Mouse (Mus musculus): ENCODE data around the gene Nav2. TPM values are rescaled to one million over a fixed set of nuclear protein-coding genes. Genes with fewer than 3 reads are reported as not detected.

The Nav2 gene
- polyA plus RNA-seq, 1 experiment from 2014 or later, result 24.2 TPM

- peak; percentile 26; the same call in 1 of the 2 replicates for ATAC-seq (ENCODE audit: low FRiP score)
- peaks cover 58% of the 10 kb centered on the region for H3K4me1 ChIP-seq (replicated peaks)
- H3K9ac ChIP-seq, result no peak overlapping the region
- no peaks in the 10 kb centered on the region for H3K27me3 ChIP-seq
- no peak overlapping the region for H3K4me3 ChIP-seq
- H3K36me3 ChIP-seq, result no peaks in the 10 kb centered on the region
- no peaks in the 10 kb centered on the region for H3K9me3 ChIP-seq
- no peak overlapping the region for H3K4me2 ChIP-seq
- 38% methylated on average over 3 of the region's 3 CpGs for WGBS
- peak overlapping the region; percentile 78 for H3K27ac ChIP-seq
Measured at GRCm38 (mm10) chr7:49392180-49392579, 483.7 kb downstream of the Nav2 start.

GRCm38 (mm10) chr7:49392834-49393233 lies 484.3 kb downstream of the Nav2 start:
- peaks cover 58% of the 10 kb centered on the region for H3K4me1 ChIP-seq (replicated peaks)
- WGBS, result 76% methylated on average over 3 of the region's 3 CpGs
- ATAC-seq (ENCODE audit: low FRiP score), result no peak

GRCm38 (mm10) chr7:49393857-49394256 lies 485.3 kb downstream of the Nav2 start:
- Histone ChIP-seq H3K27me3 (no peaks in the 10 kb centered on the region), H3K9ac (no peak overlapping the region), H3K27ac (no peak overlapping the region), H3K9me3 (no peaks in the 10 kb centered on the region), H3K36me3 (no peaks in the 10 kb centered on the region), H3K4me2 (no peak overlapping the region), H3K4me1 (replicated peaks) (peaks cover 61% of the 10 kb centered on the region), H3K4me3 (no peak overlapping the region)
- WGBS, result 91% methylated on average over 7 of the region's 7 CpGs
- ATAC-seq (ENCODE audit: low FRiP score), result no peak

More at GRCm38 (mm10) chr7:49392834-49393233, 484.3 kb downstream of the Nav2 start:
- no peak overlapping the region for H3K9ac ChIP-seq
- H3K27ac ChIP-seq, result peak overlapping the region; percentile 78
- H3K4me2 ChIP-seq, result no peak overlapping the region
- no peaks in the 10 kb centered on the region for H3K27me3 ChIP-seq
- no peaks in the 10 kb centered on the region for H3K36me3 ChIP-seq
- H3K4me3 ChIP-seq, result no peak overlapping the region
- H3K9me3 ChIP-seq, result no peaks in the 10 kb centered on the region

- Histone ChIP-seq H3K4me1 (replicated peaks) (peaks cover 57% of the 10 kb centered on the region), H3K4me2 (no peak overlapping the region), H3K27ac (no peak overlapping the region), H3K4me3 (no peak overlapping the region), H3K9ac (no peak overlapping the region), H3K27me3 (no peaks in the 10 kb centered on the region), H3K9me3 (no peaks in the 10 kb centered on the region), H3K36me3 (no peaks in the 10 kb centered on the region)
- no peak for ATAC-seq (ENCODE audit: low FRiP score)
- WGBS, result 82% methylated on average over 1 of the region's 1 CpGs
Measured at GRCm38 (mm10) chr7:49396202-49396601, 487.7 kb downstream of the Nav2 start.

- Histone ChIP-seq H3K27ac (0 out of 2 replicates have a peak overlapping the region, but pooled peaks have one; percentile 6), H3K9ac (no peak overlapping the region), H3K4me3 (no peak overlapping the region), H3K4me1 (replicated peaks) (peaks cover 45% of the 10 kb centered on the region), H3K9me3 (no peaks in the 10 kb centered on the region), H3K4me2 (no peak overlapping the region), H3K27me3 (no peaks in the 10 kb centered on the region), H3K36me3 (no peaks in the 10 kb centered on the region)
- no peak for ATAC-seq (ENCODE audit: low FRiP score)
- 71% methylated on average over 17 of the region's 17 CpGs for WGBS
Measured at GRCm38 (mm10) chr7:49397441-49398003, 489.0 kb downstream of the Nav2 start.

- peaks cover 40% of the 10 kb centered on the region for H3K4me1 ChIP-seq (replicated peaks)
- H3K27ac ChIP-seq, result 0 out of 2 replicates have a peak overlapping the region, but pooled peaks have one; percentile 6
- ATAC-seq (ENCODE audit: low FRiP score), result no peak
- H3K9me3 ChIP-seq, result no peaks in the 10 kb centered on the region
- H3K36me3 ChIP-seq, result no peaks in the 10 kb centered on the region
- WGBS, result 77% methylated on average over 7 of the region's 7 CpGs
- H3K9ac ChIP-seq, result no peak overlapping the region
- H3K4me3 ChIP-seq, result no peak overlapping the region
- no peaks in the 10 kb centered on the region for H3K27me3 ChIP-seq
- no peak overlapping the region for H3K4me2 ChIP-seq
Measured at GRCm38 (mm10) chr7:49398020-49398516, 489.6 kb downstream of the Nav2 start.

DNA sequence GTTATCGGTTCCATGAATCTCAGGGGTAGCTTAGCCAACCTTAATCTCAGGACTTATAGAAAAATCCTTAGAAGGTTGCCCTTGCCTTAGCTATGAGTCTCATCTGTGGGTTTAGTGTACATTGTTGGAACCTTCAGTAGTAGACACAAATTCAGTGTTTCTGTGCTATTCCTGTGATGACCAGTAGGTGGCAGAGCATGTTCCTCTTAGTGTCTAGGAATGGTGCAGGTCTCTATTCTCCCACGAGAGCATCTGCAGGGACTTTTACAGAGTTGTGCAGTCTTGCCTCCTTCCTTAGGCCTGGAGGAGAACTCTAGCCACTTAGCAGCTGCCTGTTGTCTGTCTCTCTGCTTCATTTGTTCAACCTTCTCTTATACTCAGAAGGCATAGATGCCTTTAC lies 490.8 kb downstream of the Nav2 start:
- H3K36me3 ChIP-seq, result no peaks in the 10 kb centered on the region
- no peaks in the 10 kb centered on the region for H3K9me3 ChIP-seq
- no peak overlapping the region for H3K4me3 ChIP-seq
- H3K4me2 ChIP-seq, result no peak overlapping the region
- peak; percentile 45; the same call in 1 of the 2 replicates for ATAC-seq (ENCODE audit: low FRiP score)
- 38% methylated on average over 2 of the region's 2 CpGs for WGBS
- no peaks in the 10 kb centered on the region for H3K27me3 ChIP-seq
- no peak overlapping the region for H3K27ac ChIP-seq
- H3K4me1 ChIP-seq (replicated peaks), result peaks cover 30% of the 10 kb centered on the region
- no peak overlapping the region for H3K9ac ChIP-seq

DNA sequence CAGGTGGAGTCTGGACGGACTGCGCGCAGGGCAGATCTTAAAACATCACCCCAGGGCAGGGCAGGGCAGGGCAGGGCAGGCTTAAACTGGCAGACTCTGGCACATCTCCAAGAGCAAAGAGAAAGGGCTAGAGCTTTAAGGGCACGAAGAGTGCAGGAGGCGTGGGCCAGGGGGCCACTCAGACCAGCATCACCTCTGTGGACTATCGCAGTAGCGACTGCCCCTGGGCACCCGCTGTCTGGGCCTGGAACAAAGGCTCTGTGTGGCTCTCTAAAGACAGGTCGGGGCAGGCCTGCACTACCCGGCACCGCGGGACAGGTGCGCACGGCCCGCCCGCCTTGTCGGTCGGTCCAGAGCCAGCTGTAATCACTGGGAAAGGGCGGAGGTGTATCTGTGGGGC lies 491.9 kb downstream of the Nav2 start:
- no peak for ATAC-seq (ENCODE audit: low FRiP score)
- no peaks in the 10 kb centered on the region for H3K9me3 ChIP-seq
- H3K4me3 ChIP-seq, result no peak overlapping the region
- 90% methylated on average over 19 of the region's 19 CpGs for WGBS
- H3K4me2 ChIP-seq, result no peak overlapping the region
- peaks cover 30% of the 10 kb centered on the region for H3K4me1 ChIP-seq (replicated peaks)
- no peak overlapping the region for H3K9ac ChIP-seq
- H3K36me3 ChIP-seq, result no peaks in the 10 kb centered on the region
- H3K27me3 ChIP-seq, result no peaks in the 10 kb centered on the region
- H3K27ac ChIP-seq, result no peak overlapping the region

DNA sequence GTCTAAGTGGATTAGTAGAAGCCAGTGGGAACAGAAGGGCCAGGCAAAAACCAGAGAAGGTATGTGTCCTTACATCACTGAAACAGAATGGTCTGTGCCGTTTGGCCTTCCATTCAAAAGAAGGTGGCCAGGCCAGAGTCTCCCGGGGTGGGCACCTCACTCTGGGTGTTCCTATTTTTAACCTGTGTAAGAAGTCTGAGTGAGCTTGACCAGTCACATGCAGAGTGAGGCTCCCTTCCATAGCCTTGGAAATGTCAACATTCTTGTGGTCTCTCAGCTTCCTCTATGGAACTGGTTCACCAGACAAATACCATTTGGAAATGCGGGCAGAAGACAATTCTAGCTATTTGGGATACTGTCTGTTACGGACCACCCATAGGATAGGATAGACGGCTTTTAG lies 494.0 kb downstream of the Nav2 start:
- Histone ChIP-seq H3K27ac (no peak overlapping the region), H3K4me2 (no peak overlapping the region), H3K4me1 (replicated peaks) (peaks cover 25% of the 10 kb centered on the region), H3K4me3 (no peak overlapping the region), H3K27me3 (no peaks in the 10 kb centered on the region), H3K9ac (no peak overlapping the region), H3K9me3 (no peaks in the 10 kb centered on the region), H3K36me3 (no peaks in the 10 kb centered on the region)
- WGBS, result 91% methylated on average over 5 of the region's 5 CpGs
- no peak for ATAC-seq (ENCODE audit: low FRiP score)

DNA sequence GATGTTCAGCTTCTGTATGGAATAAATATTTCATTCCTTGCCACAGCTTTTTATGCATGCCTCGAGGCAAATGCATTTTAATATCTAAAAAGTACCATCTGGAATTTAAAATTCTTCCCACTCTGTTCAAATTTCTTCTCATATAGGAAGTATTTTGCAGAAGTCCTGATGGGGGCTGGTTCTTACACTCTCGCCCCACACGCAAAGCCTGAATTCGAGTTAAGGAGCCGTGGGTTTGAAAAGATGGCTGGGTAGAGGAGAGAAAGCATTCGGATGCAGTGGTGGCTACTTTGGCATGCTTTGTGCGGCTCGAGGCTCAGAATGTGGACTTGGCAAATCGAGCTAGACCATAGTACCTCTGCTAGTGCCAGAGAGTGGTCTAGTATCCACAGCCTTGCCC lies 499.2 kb downstream of the Nav2 start:
- H3K27me3 ChIP-seq, result no peaks in the 10 kb centered on the region
- H3K9me3 ChIP-seq, result no peaks in the 10 kb centered on the region
- H3K9ac ChIP-seq, result no peak overlapping the region
- peaks cover 4% of the 10 kb centered on the region for H3K36me3 ChIP-seq
- ATAC-seq (ENCODE audit: low FRiP score), result no peak
- 89% methylated on average over 9 of the region's 9 CpGs for WGBS
- H3K27ac ChIP-seq, result no peak overlapping the region
- peaks cover 36% of the 10 kb centered on the region for H3K4me1 ChIP-seq (replicated peaks)
- H3K4me3 ChIP-seq, result no peak overlapping the region
- no peak overlapping the region for H3K4me2 ChIP-seq

- Histone ChIP-seq H3K36me3 (peaks cover 10% of the 10 kb centered on the region), H3K9me3 (no peaks in the 10 kb centered on the region), H3K4me1 (replicated peaks) (peaks cover 36% of the 10 kb centered on the region), H3K4me3 (no peak overlapping the region), H3K9ac (0 out of 2 replicates have a peak overlapping the region, but pooled peaks have one; percentile 8), H3K27me3 (no peaks in the 10 kb centered on the region), H3K27ac (peak overlapping the region; percentile 71), H3K4me2 (no peak overlapping the region)
- ATAC-seq (ENCODE audit: low FRiP score), result no peak
- WGBS, result 86% methylated on average over 7 of the region's 7 CpGs
Measured at GRCm38 (mm10) chr7:49408625-49409024, 500.1 kb downstream of the Nav2 start.

DNA sequence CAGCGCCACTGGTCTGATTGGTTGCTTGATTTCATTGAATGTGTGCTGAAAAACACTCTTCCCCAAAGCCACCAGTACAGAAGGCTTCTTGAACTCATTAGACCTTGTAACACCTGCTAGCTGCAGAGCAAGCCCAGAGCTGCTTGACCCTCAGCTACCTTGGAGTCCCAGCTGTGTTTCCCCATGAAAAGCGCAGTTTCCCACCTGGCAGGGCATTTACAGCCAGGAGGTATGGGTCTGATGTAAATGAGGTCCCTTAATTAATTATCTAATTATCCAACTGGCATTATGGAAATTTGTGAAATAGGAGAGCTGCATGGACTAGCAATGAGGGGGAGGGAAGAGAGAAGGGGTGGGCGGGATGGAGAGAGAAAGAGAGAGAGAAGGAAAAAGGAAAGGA lies 500.7 kb downstream of the Nav2 start:
- no peaks in the 10 kb centered on the region for H3K9me3 ChIP-seq
- peaks cover 10% of the 10 kb centered on the region for H3K36me3 ChIP-seq
- H3K4me2 ChIP-seq, result no peak overlapping the region
- 60% methylated on average over 3 of the region's 3 CpGs for WGBS
- no peaks in the 10 kb centered on the region for H3K27me3 ChIP-seq
- ATAC-seq (ENCODE audit: low FRiP score), result 0 out of 2 replicates have a peak, but pooled peaks have one; percentile 44
- no peak overlapping the region for H3K9ac ChIP-seq
- peak overlapping the region; percentile 71 for H3K27ac ChIP-seq
- no peak overlapping the region for H3K4me3 ChIP-seq
- H3K4me1 ChIP-seq (replicated peaks), result peaks cover 36% of the 10 kb centered on the region

- Histone ChIP-seq H3K4me2 (no peak overlapping the region), H3K9me3 (no peaks in the 10 kb centered on the region), H3K4me1 (replicated peaks) (peaks cover 42% of the 10 kb centered on the region), H3K36me3 (peaks cover 10% of the 10 kb centered on the region), H3K27ac (no peak overlapping the region), H3K27me3 (no peaks in the 10 kb centered on the region), H3K4me3 (no peak overlapping the region), H3K9ac (no peak overlapping the region)
- no peak for ATAC-seq (ENCODE audit: low FRiP score)
- 89% methylated on average over 5 of the region's 5 CpGs for WGBS
Measured at GRCm38 (mm10) chr7:49410188-49410587, 501.7 kb downstream of the Nav2 start.

All from hindbrain, embryonic 13.5 days (tissue).